Mouse (Mus musculus) olfactory bulb, adult 2 months (tissue): ENCODE data around the gene Tgfbr3l. TPM values are rescaled to one million over a fixed set of nuclear protein-coding genes. Genes with fewer than 3 reads are reported as not detected.
"Not testable (repeated sequence)": the region's sequence is repeated elsewhere in the genome, so short reads cannot be mapped to it uniquely, and the experiment has no call there.

Source experiments
- H3K27ac ChIP-seq: fragments of 200-500 bp; 2 replicates; pipeline ENCODE4 v1.5.1; 2012; ENCODE audit warnings: low read depth, low read length; ENCODE audit not compliant: insufficient read depth
- H3K4me1 ChIP-seq: fragments of 200-500 bp; 2 replicates; pipeline ENCODE4 v1.6.1; 2012; ENCODE audit warnings: low read length; ENCODE audit not compliant: control insufficient read depth, insufficient read depth
- H3K4me3 ChIP-seq: fragments of 200-500 bp; 2 replicates; pipeline ENCODE4 v1.5.1; 2012; ENCODE audit warnings: mild to moderate bottlenecking, low read depth, low read length, moderate library complexity; ENCODE audit not compliant: insufficient read depth
- CTCF ChIP-seq: fragments of 200-500 bp; IDR thresholded peaks from 2 replicates; pipeline ENCODE4 v1.5.1; 2012; ENCODE audit warnings: low read depth, mild to moderate bottlenecking, low read length, moderate library complexity; ENCODE audit not compliant: insufficient read depth
- POLR2A ChIP-seq: fragments of 200-500 bp; IDR thresholded peaks from 2 replicates; pipeline ENCODE4 v1.6.1; 2012; ENCODE audit warnings: mild to moderate bottlenecking, low read depth, low read length, moderate library complexity; ENCODE audit not compliant: insufficient read depth
- WGBS: fragments of 180-500 bp; shearing (Covaris S2); methylation state at CpG from one replicate; pipeline ENCODE4 v1.1.7; 2018; 5-methylcytosine and 5-hydroxymethylcytosine counted together
- polyA plus RNA-seq: library from polyadenylated mRNA; stranded (reverse); fragments of >200 nt; gene quantifications from 2 replicates; pipeline ENCODE4 v1.2.4, GENCODE M21; 2012; ENCODE audit warnings: low replicate concordance; ENCODE audit not compliant: missing spikeins, insufficient read depth, insufficient read length

Gene Tgfbr3l
- polyA plus RNA-seq, 1 experiment = not detected

DNA sequence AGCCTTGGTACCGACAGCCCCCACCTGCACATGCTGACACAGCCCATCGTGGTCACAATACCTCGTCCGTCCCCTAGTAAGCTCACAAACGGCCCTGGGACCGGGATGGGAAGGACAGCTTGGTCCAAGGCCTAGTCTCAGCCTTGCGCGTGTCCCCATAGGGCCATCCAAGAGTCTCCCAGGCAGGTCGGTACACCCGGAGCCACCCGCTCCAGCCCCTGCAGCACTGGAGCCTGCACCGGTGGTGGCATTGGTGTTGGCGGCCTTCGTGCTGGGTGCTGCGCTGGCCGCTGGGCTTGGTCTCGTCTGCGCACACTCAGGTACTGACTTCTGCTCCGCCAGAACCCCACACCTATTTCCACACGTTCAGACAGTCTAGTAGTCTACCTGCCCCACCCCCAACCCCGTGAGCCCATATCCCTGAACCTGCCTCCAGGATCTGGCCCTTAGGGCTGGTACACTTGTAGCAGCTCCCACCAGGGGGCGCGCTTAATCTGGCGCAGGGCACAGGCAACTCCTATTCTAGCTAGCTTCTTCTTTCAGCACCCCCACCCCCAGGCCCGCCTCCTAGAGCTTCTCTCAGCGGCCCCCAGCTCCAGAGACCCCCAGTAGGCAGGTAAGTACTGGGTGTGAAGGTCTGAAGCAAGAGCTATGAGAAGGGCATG is 2.4 kb downstream of the Tgfbr3l start:
- WGBS = 40% methylated on average over 26 of the region's 26 CpGs
- TF ChIP-seq POLR2A = no peak
- TF ChIP-seq CTCF = peak; percentile 85
- peaks cover 24% of the 10 kb centered on the region for H3K4me1 ChIP-seq
- no peak overlapping the region for H3K27ac ChIP-seq
- H3K4me3 ChIP-seq = no peak overlapping the region

DNA sequence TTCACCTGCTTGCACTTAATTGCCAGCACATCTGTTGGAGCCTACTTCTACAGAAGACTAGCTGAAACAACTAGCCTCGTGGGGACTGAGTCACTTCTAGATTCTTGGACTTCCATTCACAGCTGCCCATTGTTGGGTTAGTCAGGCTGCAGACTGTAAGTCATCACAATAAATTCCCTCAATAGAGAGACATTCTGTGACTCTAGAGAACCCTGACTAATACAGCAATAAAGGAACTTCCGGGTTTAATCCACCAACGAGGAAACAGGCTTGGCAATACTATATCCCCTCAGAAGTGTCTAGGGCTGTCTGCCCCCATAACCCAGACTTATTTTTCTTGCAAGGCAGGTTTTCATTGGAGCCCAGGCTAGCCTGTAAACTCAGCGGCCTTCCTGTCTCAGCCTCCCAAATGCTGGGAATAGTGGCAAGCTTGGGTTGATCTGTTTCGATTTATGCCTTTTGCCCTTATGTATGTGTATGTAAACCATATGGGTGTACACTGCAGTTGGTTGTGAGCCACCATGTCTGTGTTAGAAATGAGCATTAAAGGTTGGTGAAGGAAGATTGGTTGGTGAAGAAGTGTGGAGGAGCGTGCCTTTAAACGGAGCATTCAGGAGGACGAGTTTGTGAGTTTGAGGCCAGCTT is 4.2 kb downstream of the Tgfbr3l start:
- peak overlapping the region; percentile 35 for H3K27ac ChIP-seq
- H3K4me1 ChIP-seq = peaks cover 33% of the 10 kb centered on the region
- peak overlapping the region; percentile 92 for H3K4me3 ChIP-seq
- 36% methylated on average over 8 of the region's 8 CpGs for WGBS
- TF ChIP-seq CTCF = no peak
- no peak for TF ChIP-seq POLR2A

DNA sequence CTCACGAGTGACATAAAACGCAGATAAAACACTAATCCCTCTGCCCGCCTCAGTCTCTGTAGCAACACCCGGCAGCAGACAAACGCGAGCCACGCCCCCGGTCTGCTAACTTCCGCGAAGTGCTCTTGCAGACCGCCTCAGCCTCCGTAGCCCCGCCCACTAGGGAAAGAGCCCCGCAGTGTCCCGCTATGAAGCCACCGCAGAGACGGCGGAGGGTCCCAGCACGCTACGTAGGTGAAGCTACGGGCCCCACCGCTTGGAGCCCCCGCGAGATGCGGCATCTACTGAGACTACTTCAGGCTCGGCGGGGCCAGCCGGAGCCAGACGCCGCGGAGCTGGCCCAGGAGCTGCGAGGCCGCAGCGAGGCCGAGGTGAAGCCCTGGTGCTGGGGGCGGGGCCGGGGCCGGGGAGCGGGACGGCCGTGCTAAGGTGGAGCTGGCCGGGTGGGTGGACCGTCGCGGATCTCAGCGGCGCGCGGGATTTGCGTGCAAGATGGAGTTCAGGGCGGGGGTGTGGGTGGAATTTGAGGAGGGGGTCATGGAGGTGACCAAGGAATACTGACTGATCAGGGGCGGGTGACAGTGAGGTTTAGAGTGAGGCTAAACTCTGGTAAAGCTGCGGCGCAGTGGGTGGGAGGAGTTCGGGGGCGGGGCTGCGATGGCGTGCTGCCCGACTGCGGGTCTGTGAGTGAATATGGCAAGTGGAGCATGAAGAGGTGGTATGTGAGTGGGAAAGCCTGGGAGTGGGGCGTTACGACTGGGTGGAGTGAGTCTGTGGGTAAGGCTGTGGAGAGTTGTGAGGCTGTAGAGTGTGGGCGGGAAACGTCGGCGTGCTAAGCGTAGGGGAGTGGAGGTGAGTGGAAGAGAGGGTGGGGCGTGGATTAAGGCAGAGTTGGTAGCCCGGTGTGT is 5.2 kb downstream of the Tgfbr3l start, which contains the start of gene Snapc2:
Gene Snapc2 (plus strand): TSS at position 147 of the 908 bp plus-strand sequence.
- peaks cover 40% of the 10 kb centered on the region for H3K4me1 ChIP-seq
- H3K4me3 ChIP-seq = peak within 1 kb of the TSS; percentile 92
- peak; percentile 53 for TF ChIP-seq POLR2A
- TF ChIP-seq CTCF = no peak
- peak within 1 kb of the TSS; percentile 70 for H3K27ac ChIP-seq
- WGBS = 1% methylated on average over 69 of the region's 69 CpGs

DNA sequence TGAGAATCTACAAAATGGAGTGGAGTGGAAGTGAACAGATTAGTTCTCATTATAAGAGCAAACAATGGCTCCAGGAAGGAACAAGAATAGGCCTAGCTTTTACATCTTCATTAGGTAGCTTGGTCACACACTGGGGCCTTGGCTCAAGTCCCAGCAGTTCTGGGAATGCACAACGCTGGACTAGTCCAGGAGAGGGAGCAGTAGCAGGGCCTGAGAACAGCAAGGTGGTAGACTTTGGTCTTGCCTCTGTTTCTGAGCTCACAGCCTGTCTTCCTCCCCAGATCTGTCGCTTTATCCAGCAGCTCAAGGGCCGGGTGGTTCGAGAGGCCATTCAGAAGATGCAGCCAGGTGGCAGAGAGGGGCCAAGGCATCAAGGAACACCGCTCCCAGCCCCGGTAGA is 6.0 kb downstream of the Tgfbr3l start:
- TF ChIP-seq POLR2A = no peak
- no peak for TF ChIP-seq CTCF
- 25% methylated on average over 6 of the region's 6 CpGs for WGBS
- H3K4me3 ChIP-seq = peak overlapping the region; percentile 13; the same call in 1 of the 2 replicates
- no peak overlapping the region for H3K27ac ChIP-seq
- H3K4me1 ChIP-seq = peaks cover 46% of the 10 kb centered on the region

DNA sequence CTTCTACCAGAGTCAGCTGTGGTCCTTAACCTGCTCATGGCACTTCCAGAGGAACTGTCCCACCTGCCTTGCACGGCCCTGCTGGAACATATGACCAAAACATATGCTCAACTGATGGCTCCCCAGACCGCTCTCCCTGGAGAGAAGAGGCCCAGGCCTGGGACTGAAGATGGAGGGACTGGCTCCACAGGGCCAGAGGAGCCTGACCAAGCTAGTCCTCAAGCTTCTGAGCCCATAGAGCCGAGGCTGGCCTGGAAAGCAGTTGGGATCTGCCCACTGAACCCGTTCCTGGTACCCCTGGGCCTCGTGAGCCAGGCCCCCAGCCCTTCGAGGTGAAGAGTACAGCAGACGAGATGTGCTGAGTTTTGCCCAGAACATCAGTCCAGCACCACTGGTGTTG is 7.5 kb downstream of the Tgfbr3l start:
- peaks cover 53% of the 10 kb centered on the region for H3K4me1 ChIP-seq
- WGBS = 89% methylated on average over 7 of the region's 7 CpGs
- not testable (repeated sequence) for H3K4me3 ChIP-seq
- H3K27ac ChIP-seq = 0 out of 2 replicates have a peak overlapping the region, but pooled peaks have one; percentile 89

DNA sequence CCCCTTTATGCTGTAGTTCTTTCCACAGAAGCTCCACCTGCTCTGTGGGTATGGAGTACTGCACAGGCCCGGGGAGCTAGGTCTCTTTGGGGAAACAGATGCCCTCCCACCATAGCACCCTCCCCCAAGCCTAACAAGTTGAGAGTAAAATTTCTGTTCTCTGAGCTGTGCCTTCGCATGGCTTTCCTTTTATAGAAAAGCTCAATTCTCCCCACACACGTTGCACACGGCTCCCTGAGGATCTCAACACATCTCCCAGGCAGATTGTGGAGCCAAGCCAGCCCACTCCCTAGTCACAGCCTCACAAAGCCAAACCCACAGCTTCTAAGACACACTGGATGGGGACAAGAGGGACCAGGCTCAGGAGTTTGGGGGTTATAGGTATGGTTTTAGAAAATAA is 8.9 kb downstream of the Tgfbr3l start:
- H3K27ac ChIP-seq = peak overlapping the region; percentile 92
- H3K4me1 ChIP-seq = peaks cover 51% of the 10 kb centered on the region
- 0 out of 2 replicates have a peak overlapping the region, but pooled peaks have one; percentile 95 for H3K4me3 ChIP-seq
- 10% methylated on average over 4 of the region's 4 CpGs for WGBS
- TF ChIP-seq POLR2A = no peak; the same call in 1 of the 2 replicates

DNA sequence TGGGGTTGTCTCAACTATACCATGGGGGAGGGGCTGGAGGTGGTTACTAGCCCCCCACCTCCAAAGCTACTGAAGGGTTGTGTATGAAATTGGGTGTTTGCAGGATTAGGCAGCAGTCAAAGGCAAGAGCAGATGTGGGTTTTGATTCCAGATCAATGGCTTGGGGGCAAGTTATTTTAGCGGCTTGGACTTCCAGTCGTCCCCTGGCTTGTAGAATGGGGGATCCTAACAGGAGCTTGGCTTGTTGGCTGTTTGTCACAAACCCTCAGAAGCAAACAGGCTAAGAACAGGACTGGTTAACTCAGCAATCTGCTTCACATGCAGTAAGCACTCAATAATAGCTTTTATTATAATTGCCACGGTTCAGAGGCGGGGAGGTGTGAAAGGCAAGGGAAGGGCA is 9.3 kb downstream of the Tgfbr3l start:
- WGBS = 23% methylated on average over 4 of the region's 4 CpGs
- Histone ChIP-seq H3K4me3 (peak overlapping the region; percentile 95), H3K27ac (peak overlapping the region; percentile 92), H3K4me1 (peaks cover 50% of the 10 kb centered on the region)
- TF ChIP-seq CTCF (no peak), POLR2A (no peak)

DNA sequence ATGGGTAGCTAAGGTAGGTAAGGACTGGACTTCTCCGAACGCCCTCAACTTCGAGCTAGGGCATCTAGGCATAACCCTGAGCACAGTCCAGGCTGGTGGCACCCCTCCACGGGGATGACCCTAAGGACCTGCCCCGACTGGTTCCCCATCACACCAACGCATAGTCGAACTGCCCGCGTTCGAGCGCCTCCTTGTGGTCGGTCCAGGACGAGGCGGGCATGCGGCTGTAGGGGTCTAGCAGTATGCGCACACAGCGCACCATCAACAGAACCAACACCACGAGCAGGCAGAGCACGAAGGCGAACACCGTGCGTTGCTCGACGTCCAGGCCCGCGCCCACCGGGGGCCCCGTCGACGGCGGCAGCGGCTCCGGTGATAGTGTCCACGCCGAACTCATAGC is 10.2 kb downstream of the Tgfbr3l start:
- H3K4me1 ChIP-seq = peaks cover 47% of the 10 kb centered on the region
- peak overlapping the region; percentile 95 for H3K4me3 ChIP-seq
- peak overlapping the region; percentile 92 for H3K27ac ChIP-seq
- TF ChIP-seq POLR2A (no peak), CTCF (peak; percentile 92)
- 3% methylated on average over 35 of the region's 35 CpGs for WGBS

DNA sequence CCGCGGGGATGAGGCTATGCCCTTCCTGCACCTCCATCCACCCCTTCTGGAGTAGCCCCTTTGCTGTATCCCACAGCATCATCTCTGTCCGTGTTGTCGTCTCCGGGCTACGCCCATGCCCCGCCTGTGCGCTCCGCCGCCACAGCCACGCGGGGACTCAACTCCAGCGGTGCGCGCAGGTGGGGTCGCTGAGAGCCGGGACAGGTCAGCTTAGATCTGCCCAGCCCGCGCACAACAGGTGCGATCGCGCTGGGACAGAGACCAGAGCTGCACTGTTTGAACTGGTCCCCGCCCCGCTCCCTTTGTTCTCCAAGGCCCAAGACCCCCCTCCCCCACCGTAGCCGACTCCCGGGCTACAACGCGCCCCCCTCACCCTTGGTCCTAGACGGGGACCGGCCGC is 10.7 kb downstream of the Tgfbr3l start:
- TF ChIP-seq CTCF = no peak
- TF ChIP-seq POLR2A = no peak
- WGBS = under 1% methylated on average over 32 of the region's 32 CpGs
- Histone ChIP-seq H3K4me1 (peaks cover 47% of the 10 kb centered on the region), H3K4me3 (peak overlapping the region; percentile 95), H3K27ac (peak overlapping the region; percentile 92)
